In genomic region chr4:126150297-126150948, GRCm38 (mm10) we compare ENCODE assay signal across 8 mouse cellular contexts. TPM values are rescaled to one million over a fixed set of nuclear protein-coding genes. Genes with fewer than 3 reads are reported as not detected.
A peak's percentile ranks its signal among the peaks of the same experiment; 100 is the strongest.
DNase-seq lines count a peak whose midpoint lies in the region; ATAC-seq lines count a peak whose summit lies in the region.

No protein-coding gene starts in this region.

- 38% methylated on average over 16 of the region's 16 CpGs for WGBS in heart, embryonic 13.5 days
- WGBS in midbrain, embryonic 15.5 days = 54% methylated on average over 16 of the region's 16 CpGs

- H3K4me1 ChIP-seq in heart, embryonic 13.5 days = peaks cover 60% of the 10 kb centered on the region
- H3K4me1 ChIP-seq in midbrain, embryonic 15.5 days = peaks cover 22% of the 10 kb centered on the region

- H3K9me3 ChIP-seq in heart, embryonic 13.5 days = no peaks in the 10 kb centered on the region
- H3K9me3 ChIP-seq in midbrain, embryonic 15.5 days = no peaks in the 10 kb centered on the region

- H3K27me3 ChIP-seq in heart, embryonic 13.5 days (replicated peaks) = peaks cover 25% of the 10 kb centered on the region
- H3K27me3 ChIP-seq in midbrain, embryonic 15.5 days (replicated peaks) = peaks cover 38% of the 10 kb centered on the region

- H3K27ac ChIP-seq in heart, embryonic 13.5 days (replicated peaks) = peak overlapping the region; percentile 93
- H3K27ac ChIP-seq in midbrain, embryonic 15.5 days = no peak overlapping the region

- peak overlapping the region; percentile 44 for H3K9ac ChIP-seq in heart, embryonic 13.5 days
- H3K9ac ChIP-seq in midbrain, embryonic 15.5 days = no peak overlapping the region

- H3K4me2 ChIP-seq in heart, embryonic 13.5 days = peak overlapping the region; percentile 78
- peak overlapping the region; percentile 59; the same call in 1 of the 2 replicates for H3K4me2 ChIP-seq in midbrain, embryonic 15.5 days

- intact Hi-C loops in left cerebral cortex, postnatal 36 days (cut with DNase I) = no loop called here

- ATAC-seq in heart, embryonic 13.5 days (ENCODE audit: extremely low read depth, insufficient number of reproducible peaks, low FRiP score, low TSS enrichment) = peak; percentile 63; the same call in 1 of the 2 replicates
- ATAC-seq in midbrain, embryonic 15.5 days (replicated peaks) = no peak
- ATAC-seq in frontal cortex, adult (ENCODE audit: low TSS enrichment) = no peak

- H3K4me3 ChIP-seq in heart, embryonic 13.5 days = peak overlapping the region; percentile 69
- no peak overlapping the region for H3K4me3 ChIP-seq in midbrain, embryonic 15.5 days

- peak; percentile 90 for DNase-seq in ZHBTc4 (ENCODE audit: low read depth, low spot score)
- DNase-seq in embryo, embryonic 11.5 days (ENCODE audit: low read depth, low spot score) = peak; percentile 86
- DNase-seq in kidney, postnatal 4 days = peak; percentile 85 to 92
- no peak for DNase-seq in left cerebral cortex, postnatal 36 days (ENCODE audit: low spot score in 2 of 2)
- no peak for DNase-seq in spleen, postnatal 4 days (ENCODE audit: low spot score in 2 of 2)

- H3K36me3 ChIP-seq in heart, embryonic 13.5 days = peaks cover 19% of the 10 kb centered on the region
- no peaks in the 10 kb centered on the region for H3K36me3 ChIP-seq in midbrain, embryonic 15.5 days (replicated peaks)

RNA-seq across cellular contexts. Expression of gene Eva1b, which starts 2.9 kb away (rescaled TPM):
- 30.9 and 34.2 TPM in 2 replicates for polyA plus RNA-seq in heart, embryonic 13.5 days (2015; fragmentation: Nextera tagmentation; extraction: Ambion mirVana)
- polyA plus RNA-seq in midbrain, embryonic 15.5 days (2015; fragmentation: Nextera tagmentation; extraction: Ambion mirVana) = 11.8 and 12.0 TPM in 2 replicates
- total RNA-seq in left cerebral cortex, postnatal 36 days (2021) = 1 to 10 TPM; 3.0 to 3.8 TPM

RNA-seq across cellular contexts. Expression of gene Sh3d21, which starts 12.9 kb away (rescaled TPM):
- 2.8 and 3.0 TPM in 2 replicates for polyA plus RNA-seq in heart, embryonic 13.5 days (2015; fragmentation: Nextera tagmentation; extraction: Ambion mirVana)
- 1.3 TPM in 2 replicates for polyA plus RNA-seq in midbrain, embryonic 15.5 days (2015; fragmentation: Nextera tagmentation; extraction: Ambion mirVana)
- total RNA-seq in left cerebral cortex, postnatal 36 days (2021) = under 1 TPM; 0.76 to 0.77 TPM

RNA-seq across cellular contexts. Expression of gene Stk40, which starts 46.7 kb away (rescaled TPM):
- polyA plus RNA-seq in heart, embryonic 13.5 days (2015; fragmentation: Nextera tagmentation; extraction: Ambion mirVana) = 26.4 and 26.6 TPM in 2 replicates
- 34.4 and 35.2 TPM in 2 replicates for polyA plus RNA-seq in midbrain, embryonic 15.5 days (2015; fragmentation: Nextera tagmentation; extraction: Ambion mirVana)
- total RNA-seq in left cerebral cortex, postnatal 36 days (2021) = 10 to 100 TPM; 27.4 to 30.4 TPM

RNA-seq across cellular contexts. Expression of gene Thrap3, which starts 52.1 kb away (rescaled TPM):
- polyA plus RNA-seq in heart, embryonic 13.5 days (2015; fragmentation: Nextera tagmentation; extraction: Ambion mirVana) = 127 and 134 TPM in 2 replicates
- 140 and 150 TPM in 2 replicates for polyA plus RNA-seq in midbrain, embryonic 15.5 days (2015; fragmentation: Nextera tagmentation; extraction: Ambion mirVana)
- 100 to 1,000 TPM; 134 to 159 TPM for total RNA-seq in left cerebral cortex, postnatal 36 days (2021)

RNA-seq across cellular contexts. Expression of gene Lsm10, which starts 54.0 kb away (rescaled TPM):
- 35.2 and 48.6 TPM in 2 replicates for polyA plus RNA-seq in heart, embryonic 13.5 days (2015; fragmentation: Nextera tagmentation; extraction: Ambion mirVana)
- polyA plus RNA-seq in midbrain, embryonic 15.5 days (2015; fragmentation: Nextera tagmentation; extraction: Ambion mirVana) = 48.7 and 53.0 TPM in 2 replicates
- total RNA-seq in left cerebral cortex, postnatal 36 days (2021) = 10 to 100 TPM; 13.0 to 14.5 TPM

Comparison
In these comparisons a context has a peak if more than half of its experiments do, and no peak if none do; other contexts are left out.
1. DNase-seq: peak in ZHBTc4 (single experiment), embryo, embryonic 11.5 days (single experiment) and kidney, postnatal 4 days (2 of 2); none in left cerebral cortex, postnatal 36 days (0 of 2) and spleen, postnatal 4 days (0 of 2).